In genomic region chr6:119396309-119396634, GRCm38 (mm10) we compare ENCODE assay signal across 9 mouse cellular contexts. TPM values are rescaled to one million over a fixed set of nuclear protein-coding genes. Genes with fewer than 3 reads are reported as not detected.
DNase-seq lines count a peak whose midpoint lies in the region; ATAC-seq lines count a peak whose summit lies in the region.
"Had no signal": no experiment of that assay in that cellular context is flagged by ENCODE, and none has a peak within 500 bp of the region (broad histone marks: within the 10 kb centered on the region; RNA-seq: fewer than 3 reads in every experiment).

No protein-coding gene starts in this region.

- peaks cover 3% of the 10 kb centered on the region for H3K36me3 ChIP-seq in megakaryocyte, embryonic 14.5 days (replicated peaks; ENCODE audit: low read length)
- no peaks in the 10 kb centered on the region for H3K36me3 ChIP-seq in forebrain, embryonic 12.5 days (replicated peaks)
- H3K36me3 ChIP-seq in forebrain, embryonic 16.5 days (ENCODE audit: control insufficient read depth, insufficient read depth) = no peaks in the 10 kb centered on the region
- H3K36me3 ChIP-seq: limb, embryonic 12.5 days had no signal

- no peak for ATAC-seq in forebrain, embryonic 12.5 days (ENCODE audit: low FRiP score)
- ATAC-seq in forebrain, embryonic 16.5 days = no peak

- DNase-seq in 3134 (ENCODE audit: extremely low read depth, insufficient read length, low spot score) = peak; percentile 80
- peak; percentile 71 for DNase-seq in Muller cell, postnatal 12 days (ENCODE audit: inconsistent ontology term)
- peak; percentile 29 for DNase-seq in gastrocnemius, postnatal 10 days
- DNase-seq in kidney, postnatal 14 days = peak; percentile 66
- peak; percentile 47 to 58 for DNase-seq in thymus, postnatal 10 days (ENCODE audit: low spot score in 2 of 2)

- H3K9ac ChIP-seq in forebrain, embryonic 12.5 days = no peak overlapping the region
- no peak overlapping the region for H3K9ac ChIP-seq in forebrain, embryonic 16.5 days (replicated peaks; ENCODE audit: low read depth, low read length)
- H3K9ac ChIP-seq: limb, embryonic 12.5 days had no signal

- H3K27me3 ChIP-seq in megakaryocyte, embryonic 14.5 days (replicated peaks) = no peaks in the 10 kb centered on the region
- no peaks in the 10 kb centered on the region for H3K27me3 ChIP-seq in forebrain, embryonic 12.5 days
- no peaks in the 10 kb centered on the region for H3K27me3 ChIP-seq in forebrain, embryonic 16.5 days (replicated peaks; ENCODE audit: control insufficient read depth, insufficient read depth, low read length)
- H3K27me3 ChIP-seq: limb, embryonic 12.5 days had no signal

- H3K27ac ChIP-seq in forebrain, embryonic 12.5 days = no peak overlapping the region
- H3K27ac ChIP-seq in forebrain, embryonic 16.5 days (ENCODE audit: low read length) = no peak overlapping the region
- H3K27ac ChIP-seq: limb, embryonic 12.5 days had no signal

- peak overlapping the region; percentile 87 for H3K4me3 ChIP-seq in megakaryocyte, embryonic 14.5 days (replicated peaks)
- no peak overlapping the region for H3K4me3 ChIP-seq in forebrain, embryonic 12.5 days (replicated peaks)
- H3K4me3 ChIP-seq in forebrain, embryonic 16.5 days (replicated peaks; ENCODE audit: low read length) = no peak overlapping the region
- H3K4me3 ChIP-seq: limb, embryonic 12.5 days had no signal

- H3K4me2 ChIP-seq in forebrain, embryonic 12.5 days = no peak overlapping the region
- H3K4me2 ChIP-seq in forebrain, embryonic 16.5 days (ENCODE audit: low read length) = no peak overlapping the region
- H3K4me2 ChIP-seq: limb, embryonic 12.5 days had no signal

- peaks cover 3% of the 10 kb centered on the region; the same call in 1 of the 2 replicates for H3K9me3 ChIP-seq in megakaryocyte, embryonic 14.5 days
- no peaks in the 10 kb centered on the region for H3K9me3 ChIP-seq in forebrain, embryonic 12.5 days
- H3K9me3 ChIP-seq in forebrain, embryonic 16.5 days (ENCODE audit: control insufficient read depth, low read length) = no peaks in the 10 kb centered on the region
- H3K9me3 ChIP-seq: limb, embryonic 12.5 days had no signal

- H3K4me1 ChIP-seq in megakaryocyte, embryonic 14.5 days = peaks cover 38% of the 10 kb centered on the region
- no peaks in the 10 kb centered on the region for H3K4me1 ChIP-seq in forebrain, embryonic 12.5 days
- no peaks in the 10 kb centered on the region for H3K4me1 ChIP-seq in forebrain, embryonic 16.5 days (replicated peaks; ENCODE audit: control insufficient read depth, insufficient read depth, low read length)
- H3K4me1 ChIP-seq: limb, embryonic 12.5 days had no signal

- WGBS in forebrain, embryonic 12.5 days = 76% methylated on average over 5 of the region's 5 CpGs
- 84% methylated on average over 5 of the region's 5 CpGs for WGBS in forebrain, embryonic 16.5 days

RNA-seq across cellular contexts. Expression of gene Adipor2, which starts 21.2 kb away (rescaled TPM):
- total RNA-seq in gastrocnemius, postnatal 10 days (2021) = 10 to 100 TPM; 55.7 to 56.2 TPM
- polyA plus RNA-seq in megakaryocyte, embryonic 14.5 days (2012; ENCODE audit: insufficient read depth, low replicate concordance) = 6.0 and 11.7 TPM in 2 replicates
- 31.5 and 35.1 TPM in 2 replicates for polyA plus RNA-seq in forebrain, embryonic 12.5 days (2016; fragmentation: Nextera tagmentation; extraction: Ambion mirVana)
- 40.9 and 47.4 TPM in 2 replicates for polyA plus RNA-seq in forebrain, embryonic 16.5 days (2015; fragmentation: Nextera tagmentation; extraction: Ambion mirVana)

Comparison
In these comparisons a context has a peak if more than half of its experiments do, and no peak if none do; other contexts are left out.
1. DNase-seq: peak in every context shown above with its lines; median percentile 80 in 3134; 71 in Muller cell, postnatal 12 days; 66 in kidney, postnatal 14 days; 52 in thymus, postnatal 10 days; 29 in gastrocnemius, postnatal 10 days.